Mouse (Mus musculus): ENCODE measurements at regions not wholly inside any gene's neighbourhood (a gene's known extent, or its start where the extent isn't known, plus 50 kb on each side); places are given as distances from the start of the nearest gene placed in this dataset.

DNA sequence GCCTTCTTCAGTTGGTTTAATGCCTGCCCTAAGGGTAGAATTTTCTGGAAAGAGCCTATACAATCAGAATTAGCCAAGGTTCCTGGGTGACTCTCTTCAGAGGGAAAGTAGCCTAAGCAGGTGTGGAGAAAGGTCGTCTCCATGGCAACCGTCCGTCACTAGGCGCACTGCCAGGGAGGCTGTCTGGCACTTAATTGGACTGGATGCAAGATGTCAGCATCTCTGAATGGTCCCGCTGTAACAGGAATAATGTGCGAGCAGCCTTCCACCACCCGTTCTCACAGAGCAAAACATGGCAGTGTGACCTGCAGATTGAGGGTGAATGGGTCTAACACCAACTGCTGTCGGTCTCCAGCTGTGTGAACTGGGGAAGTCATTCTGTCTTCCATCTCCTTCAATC lies 389.6 kb upstream of the Hnrnpa3 start:
- TF ChIP-seq GATA1 (IDR thresholded peaks at IDR 0.05; ENCODE audit: low read length) (no peak), TAL1 (IDR thresholded peaks at IDR 0.05; ENCODE audit: low read length) (no peak)
- H3K4me3 ChIP-seq (replicated peaks): no peak overlapping the region
- H3K9me3 ChIP-seq (ENCODE audit: control insufficient read depth, low read length): no peaks in the 10 kb centered on the region
- no peaks in the 10 kb centered on the region for H3K27me3 ChIP-seq (ENCODE audit: control insufficient read depth)
- no peaks in the 10 kb centered on the region for H3K36me3 ChIP-seq (ENCODE audit: control insufficient read depth)
- no peaks in the 10 kb centered on the region for H3K4me1 ChIP-seq (ENCODE audit: control insufficient read depth)

DNA sequence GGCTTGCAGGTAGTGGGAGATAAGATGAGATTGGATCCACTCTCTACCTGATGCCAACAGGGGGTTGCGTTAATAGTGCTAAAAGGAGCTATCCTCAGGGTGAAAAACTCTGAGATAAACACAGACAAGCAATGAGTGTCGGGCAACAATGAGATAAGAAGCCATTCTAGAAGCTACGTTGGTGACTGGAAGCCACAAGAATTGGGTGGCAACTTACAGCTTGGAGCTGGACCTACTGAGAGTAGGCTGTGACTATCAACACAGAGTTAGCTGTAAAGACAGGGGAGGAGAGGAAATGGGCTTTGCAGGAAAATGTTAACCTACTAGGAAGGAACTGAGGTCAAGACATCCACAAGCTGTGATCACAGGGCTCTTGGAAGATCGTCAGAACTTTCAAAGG lies 388.9 kb upstream of the Hnrnpa3 start:
- Histone ChIP-seq H3K4me1 (ENCODE audit: control insufficient read depth) (no peaks in the 10 kb centered on the region), H3K27me3 (ENCODE audit: control insufficient read depth) (no peaks in the 10 kb centered on the region), H3K9me3 (ENCODE audit: control insufficient read depth, low read length) (no peaks in the 10 kb centered on the region), H3K36me3 (ENCODE audit: control insufficient read depth) (no peaks in the 10 kb centered on the region), H3K4me3 (replicated peaks) (no peak overlapping the region)
- TF ChIP-seq TAL1 (IDR thresholded peaks at IDR 0.05; ENCODE audit: low read length): no peak
- no peak for TF ChIP-seq GATA1 (IDR thresholded peaks at IDR 0.05; ENCODE audit: low read length)

DNA sequence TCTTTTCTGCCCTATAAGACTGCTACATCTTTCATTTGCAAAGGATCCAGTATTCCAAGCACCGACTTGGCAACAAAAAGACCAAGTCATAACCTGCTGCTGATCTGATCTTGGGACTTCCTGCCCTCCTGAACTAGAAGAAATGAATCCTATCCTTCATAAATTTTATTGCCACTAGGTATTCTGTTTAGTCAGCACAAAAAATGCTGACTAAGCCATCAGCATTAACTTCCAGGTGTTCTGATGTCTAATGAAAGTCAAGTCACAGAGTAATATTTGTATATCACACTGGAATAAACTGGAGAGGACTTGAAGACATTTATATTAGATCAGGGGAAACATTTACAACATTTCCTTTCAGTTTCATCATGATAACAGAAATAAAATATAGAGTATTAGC lies 371.2 kb upstream of the Hnrnpa3 start:
- Histone ChIP-seq H3K27me3 (ENCODE audit: control insufficient read depth) (no peaks in the 10 kb centered on the region), H3K4me1 (ENCODE audit: control insufficient read depth) (no peaks in the 10 kb centered on the region), H3K9me3 (ENCODE audit: control insufficient read depth, low read length) (no peaks in the 10 kb centered on the region), H3K4me3 (replicated peaks) (no peak overlapping the region), H3K36me3 (ENCODE audit: control insufficient read depth) (no peaks in the 10 kb centered on the region)
- TF ChIP-seq GATA1 (IDR thresholded peaks at IDR 0.05; ENCODE audit: low read length) (no peak), TAL1 (IDR thresholded peaks at IDR 0.05; ENCODE audit: low read length) (no peak)

DNA sequence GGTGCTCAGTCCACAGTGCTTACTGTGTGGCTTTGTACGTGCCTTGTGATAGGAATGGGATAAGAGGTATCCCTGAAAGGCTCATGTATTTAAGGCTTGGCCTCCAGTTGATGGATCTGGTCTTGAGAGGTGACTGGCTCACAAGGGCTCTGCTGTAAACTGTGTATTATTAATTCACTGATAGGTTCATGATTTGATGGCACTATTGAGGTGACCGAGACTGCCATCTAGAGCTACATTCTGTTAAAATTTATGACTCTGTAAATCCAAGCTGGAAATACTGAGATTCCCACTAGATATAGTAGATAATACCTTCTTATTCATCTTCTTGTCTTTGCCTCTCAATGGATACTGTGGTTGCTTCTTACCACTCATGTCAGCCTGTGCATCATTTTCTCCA lies 367.4 kb upstream of the Hnrnpa3 start:
- no peaks in the 10 kb centered on the region for H3K9me3 ChIP-seq (ENCODE audit: control insufficient read depth, low read length)
- no peaks in the 10 kb centered on the region for H3K4me1 ChIP-seq (ENCODE audit: control insufficient read depth)
- TF ChIP-seq TAL1 (IDR thresholded peaks at IDR 0.05; ENCODE audit: low read length) (no peak), GATA1 (IDR thresholded peaks at IDR 0.05; ENCODE audit: low read length) (no peak)
- no peaks in the 10 kb centered on the region for H3K36me3 ChIP-seq (ENCODE audit: control insufficient read depth)
- no peak overlapping the region for H3K4me3 ChIP-seq (replicated peaks)
- no peaks in the 10 kb centered on the region for H3K27me3 ChIP-seq (ENCODE audit: control insufficient read depth)

DNA sequence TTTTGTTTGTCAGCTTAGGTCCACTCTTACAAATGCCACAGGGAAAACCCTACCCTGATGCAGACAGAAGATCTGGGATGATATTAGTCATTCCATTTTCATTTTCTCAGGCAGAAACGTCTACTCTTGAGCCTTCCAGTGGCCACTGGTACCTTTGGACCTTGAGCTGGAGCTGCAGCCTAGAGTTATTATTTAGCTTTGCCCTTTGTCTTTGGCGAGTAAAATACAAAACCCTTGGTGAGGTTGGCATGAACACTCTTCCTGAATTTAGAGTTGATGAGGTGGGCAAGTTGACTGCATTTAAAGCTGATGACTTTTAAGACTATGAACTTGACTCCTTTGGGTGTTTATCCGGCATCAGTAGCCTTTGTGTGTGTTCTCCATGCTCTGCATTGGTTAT lies 352.2 kb upstream of the Hnrnpa3 start:
- TF ChIP-seq TAL1 (IDR thresholded peaks at IDR 0.05; ENCODE audit: low read length): no peak
- TF ChIP-seq GATA1 (IDR thresholded peaks at IDR 0.05; ENCODE audit: low read length): no peak
- Histone ChIP-seq H3K36me3 (ENCODE audit: control insufficient read depth) (no peaks in the 10 kb centered on the region), H3K9me3 (ENCODE audit: control insufficient read depth, low read length) (no peaks in the 10 kb centered on the region), H3K27me3 (ENCODE audit: control insufficient read depth) (no peaks in the 10 kb centered on the region), H3K4me3 (replicated peaks) (no peak overlapping the region), H3K4me1 (ENCODE audit: control insufficient read depth) (no peaks in the 10 kb centered on the region)

DNA sequence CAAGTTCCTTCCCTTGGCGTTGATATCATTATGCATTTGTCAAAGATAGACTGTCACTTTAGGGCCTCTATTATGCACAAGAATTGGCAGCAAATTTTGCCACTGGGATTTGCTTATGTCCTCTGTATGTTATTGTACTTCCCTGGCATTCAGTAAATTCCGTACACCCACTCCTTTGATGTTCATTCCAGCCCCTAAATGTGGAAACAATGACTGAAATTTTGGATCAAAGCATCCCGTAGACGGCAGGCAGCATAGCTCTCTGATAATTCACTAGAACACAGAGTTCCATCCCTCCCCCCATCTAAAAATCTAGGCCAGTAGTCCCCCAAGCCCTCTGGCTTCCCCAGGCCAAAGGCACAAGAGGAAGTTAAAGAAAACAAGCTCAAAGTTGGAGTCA lies 347.9 kb upstream of the Hnrnpa3 start:
- Histone ChIP-seq H3K27me3 (ENCODE audit: control insufficient read depth) (no peaks in the 10 kb centered on the region; the same call in 1 of the 2 replicates), H3K9me3 (ENCODE audit: control insufficient read depth, low read length) (no peaks in the 10 kb centered on the region), H3K4me3 (replicated peaks) (no peak overlapping the region), H3K4me1 (ENCODE audit: control insufficient read depth) (no peaks in the 10 kb centered on the region), H3K36me3 (ENCODE audit: control insufficient read depth) (no peaks in the 10 kb centered on the region)
- TF ChIP-seq TAL1 (IDR thresholded peaks at IDR 0.05; ENCODE audit: low read length) (no peak), GATA1 (IDR thresholded peaks at IDR 0.05; ENCODE audit: low read length) (no peak)

DNA sequence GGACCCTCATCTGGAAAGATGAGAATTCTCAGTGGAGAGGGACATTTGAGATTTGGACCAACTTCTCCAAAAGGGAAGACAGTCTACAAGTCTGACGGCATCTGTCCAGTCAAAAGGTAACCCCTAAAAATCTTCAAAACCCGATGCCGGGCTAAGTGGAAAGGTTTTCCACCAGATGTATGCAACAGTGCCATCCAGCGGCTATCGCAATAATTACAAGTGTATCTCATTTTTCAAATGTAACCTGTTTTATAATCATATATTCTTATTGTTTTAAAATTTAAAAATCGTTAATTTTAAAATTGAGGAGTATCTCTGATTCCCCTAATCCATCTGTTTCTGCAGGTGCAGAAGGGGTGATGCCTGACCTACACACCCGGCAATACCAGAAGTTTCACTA lies 346.8 kb upstream of the Hnrnpa3 start:
- Histone ChIP-seq H3K4me3 (replicated peaks) (no peak overlapping the region), H3K36me3 (ENCODE audit: control insufficient read depth) (no peaks in the 10 kb centered on the region), H3K27me3 (ENCODE audit: control insufficient read depth) (no peaks in the 10 kb centered on the region; the same call in 1 of the 2 replicates), H3K4me1 (ENCODE audit: control insufficient read depth) (no peaks in the 10 kb centered on the region), H3K9me3 (ENCODE audit: control insufficient read depth, low read length) (no peaks in the 10 kb centered on the region)
- TF ChIP-seq GATA1 (IDR thresholded peaks at IDR 0.05; ENCODE audit: low read length): no peak
- no peak for TF ChIP-seq TAL1 (IDR thresholded peaks at IDR 0.05; ENCODE audit: low read length)

DNA sequence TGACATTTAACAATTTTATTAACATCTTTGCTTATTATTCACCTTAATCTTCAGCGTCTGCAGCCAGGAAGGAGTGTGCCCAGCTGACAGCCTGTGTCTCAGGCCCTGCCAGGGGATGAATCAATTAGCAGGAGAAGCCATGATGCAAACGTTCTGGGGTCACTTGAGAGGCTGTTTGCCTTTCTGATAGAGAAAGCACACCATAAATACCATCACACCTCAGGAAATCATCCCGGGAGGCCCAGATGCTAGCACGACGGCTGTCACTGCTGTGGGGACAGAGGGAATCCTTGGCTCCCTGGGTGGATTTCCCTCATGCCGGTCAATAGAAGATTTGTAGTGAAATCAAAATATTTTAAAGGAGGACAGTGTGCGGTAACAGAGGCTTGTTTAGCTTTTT lies 343.7 kb upstream of the Hnrnpa3 start:
- TF ChIP-seq GATA1 (IDR thresholded peaks at IDR 0.05; ENCODE audit: low read length) (no peak), TAL1 (IDR thresholded peaks at IDR 0.05; ENCODE audit: low read length) (no peak)
- no peaks in the 10 kb centered on the region for H3K36me3 ChIP-seq (ENCODE audit: control insufficient read depth)
- H3K9me3 ChIP-seq (ENCODE audit: control insufficient read depth, low read length): no peaks in the 10 kb centered on the region
- no peaks in the 10 kb centered on the region; the same call in 1 of the 2 replicates for H3K27me3 ChIP-seq (ENCODE audit: control insufficient read depth)
- no peaks in the 10 kb centered on the region for H3K4me1 ChIP-seq (ENCODE audit: control insufficient read depth)
- no peak overlapping the region for H3K4me3 ChIP-seq (replicated peaks)

DNA sequence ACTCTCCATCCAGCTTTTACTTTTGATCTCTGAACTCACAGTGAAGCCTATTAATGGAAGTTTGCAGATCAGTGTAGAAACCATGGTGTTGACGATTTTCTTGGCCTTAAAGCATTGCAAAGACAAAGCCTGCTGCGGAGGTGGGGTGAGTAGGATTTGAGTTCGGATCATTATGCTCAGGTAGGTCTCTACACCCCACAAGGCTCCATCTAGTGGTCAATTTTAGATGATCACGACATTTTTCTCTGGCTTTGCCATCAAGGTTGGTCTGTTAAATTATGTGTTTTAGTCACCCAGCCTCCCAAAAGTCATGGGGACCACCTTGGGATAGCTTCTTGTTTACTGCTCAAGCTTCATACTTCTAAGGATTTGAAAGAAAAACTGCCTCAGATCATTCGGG lies 340.9 kb upstream of the Hnrnpa3 start:
- Histone ChIP-seq H3K9me3 (ENCODE audit: control insufficient read depth, low read length) (no peaks in the 10 kb centered on the region), H3K4me1 (ENCODE audit: control insufficient read depth) (no peaks in the 10 kb centered on the region), H3K27me3 (ENCODE audit: control insufficient read depth) (no peaks in the 10 kb centered on the region; the same call in 1 of the 2 replicates), H3K4me3 (replicated peaks) (no peak overlapping the region), H3K36me3 (ENCODE audit: control insufficient read depth) (no peaks in the 10 kb centered on the region)
- no peak for TF ChIP-seq GATA1 (IDR thresholded peaks at IDR 0.05; ENCODE audit: low read length)
- TF ChIP-seq TAL1 (IDR thresholded peaks at IDR 0.05; ENCODE audit: low read length): no peak

DNA sequence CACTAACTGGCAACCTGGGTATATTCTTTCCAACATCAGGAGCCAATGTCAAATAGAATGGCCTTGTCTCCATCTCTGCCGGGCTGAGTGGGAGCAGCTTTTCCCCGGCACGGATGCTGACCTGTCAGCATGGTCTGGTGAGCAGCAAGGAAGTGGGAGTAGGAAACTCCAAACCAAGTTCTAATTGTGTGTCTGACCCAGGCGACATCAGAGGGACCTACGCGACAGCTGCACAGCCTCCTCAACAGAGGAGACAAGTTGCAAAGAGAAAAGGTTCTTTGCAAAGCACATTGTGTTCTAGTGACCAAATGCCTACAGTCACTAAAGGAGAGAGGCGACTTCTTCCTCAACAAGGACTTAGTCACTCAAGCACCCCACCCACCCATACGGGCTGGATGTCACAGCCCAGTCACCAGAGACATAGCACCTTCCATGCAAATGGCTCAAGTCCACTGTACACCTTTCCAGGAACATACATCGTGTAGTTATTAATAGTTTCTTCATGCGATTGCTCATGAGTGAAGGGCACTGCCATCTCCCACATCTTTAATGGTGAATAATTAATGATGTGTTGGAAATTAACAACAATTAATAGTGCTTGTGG lies 334.8 kb upstream of the Hnrnpa3 start:
- Histone ChIP-seq H3K4me1 (ENCODE audit: control insufficient read depth) (no peaks in the 10 kb centered on the region), H3K4me3 (replicated peaks) (no peak overlapping the region), H3K36me3 (ENCODE audit: control insufficient read depth) (no peaks in the 10 kb centered on the region), H3K9me3 (ENCODE audit: control insufficient read depth, low read length) (no peaks in the 10 kb centered on the region), H3K27me3 (ENCODE audit: control insufficient read depth) (no peaks in the 10 kb centered on the region)
- no peak for TF ChIP-seq GATA1 (IDR thresholded peaks at IDR 0.05; ENCODE audit: low read length)
- no peak for TF ChIP-seq TAL1 (IDR thresholded peaks at IDR 0.05; ENCODE audit: low read length)

All from erythroblast, embryonic 14.5 days (primary cell).